Mouse (Mus musculus) thymus, adult 2 months (tissue): ENCODE data around the gene Ehd4.

ENCODE experiments used
- CTCF ChIP-seq: fragments of 200-500 bp; IDR thresholded peaks from 2 replicates; pipeline ENCODE4 v1.5.1; 2012; ENCODE audit warnings: mild to moderate bottlenecking, control low read depth, low read length, moderate library complexity, borderline replicate concordance; ENCODE audit not compliant: control insufficient read depth, poor library complexity, insufficient read depth; ENCODE audit errors: extremely low read depth
- POLR2A ChIP-seq: fragments of 200-500 bp; IDR thresholded peaks from 2 replicates; pipeline ENCODE4 v1.6.1; 2012; ENCODE audit warnings: mild to moderate bottlenecking, low read length, control low read depth, moderate library complexity; ENCODE audit not compliant: control insufficient read depth, poor library complexity, insufficient read depth; ENCODE audit errors: extremely low read depth

- no peak for TF ChIP-seq POLR2A
- no peak for TF ChIP-seq CTCF
Observed at GRCm38 (mm10) chr2:120140326-120140725, 14.1 kb downstream of the Ehd4 start.
